Mouse (Mus musculus) heart, embryonic 11.5 days (tissue): ENCODE measurements at regions not wholly inside any gene's neighbourhood (a gene's known extent, or its start where the extent isn't known, plus 50 kb on each side); places are given as distances from the start of the nearest gene placed in this dataset.

ENCODE experiments used
- ATAC-seq: fragments of 200-750 bp; cut with Nextera tagmentation; replicated peaks from 2 replicates; pipeline ENCODE4 v1.8.0; 2017; ENCODE audit warnings: moderate library complexity; ENCODE audit not compliant: insufficient number of reproducible peaks, low FRiP score, low TSS enrichment
- H3K27ac ChIP-seq: fragments of 300-500 bp; sonication (generic); 2 replicates; pipeline ENCODE4 v1.5.1; 2014; ENCODE audit warnings: mild to moderate bottlenecking, low read depth, low read length
- H3K27me3 ChIP-seq: fragments of 300-500 bp; sonication (generic); 2 replicates; pipeline ENCODE4 v1.6.1; 2014; ENCODE audit warnings: mild to moderate bottlenecking, low read length, mixed read lengths; ENCODE audit not compliant: control insufficient read depth, insufficient read depth
- H3K36me3 ChIP-seq: fragments of 300-500 bp; sonication (generic); 2 replicates; pipeline ENCODE4 v1.6.1; 2014; ENCODE audit warnings: mild to moderate bottlenecking, low read length, moderate library complexity, mixed read lengths; ENCODE audit not compliant: control insufficient read depth, insufficient read depth
- H3K4me1 ChIP-seq: fragments of 300-500 bp; sonication (generic); 2 replicates; pipeline ENCODE4 v1.6.1; 2014; ENCODE audit warnings: low read length; ENCODE audit not compliant: control insufficient read depth, insufficient read depth
- H3K4me2 ChIP-seq: fragments of 300-500 bp; sonication (generic); 2 replicates; pipeline ENCODE4 v1.6.1; 2014; ENCODE audit warnings: mild to moderate bottlenecking, moderate library complexity
- H3K4me3 ChIP-seq: fragments of 300-500 bp; sonication (generic); 2 replicates; pipeline ENCODE4 v1.5.1; 2014; ENCODE audit warnings: low read depth, low read length
- H3K9ac ChIP-seq: fragments of 300-500 bp; sonication (generic); 2 replicates; pipeline ENCODE4 v1.6.1; 2014; ENCODE audit warnings: mild to moderate bottlenecking, low read depth, low read length, moderate library complexity
- H3K9me3 ChIP-seq: fragments of 300-500 bp; sonication (generic); replicated peaks from 2 replicates; pipeline ENCODE4 v1.6.1; 2016; ENCODE audit warnings: low read length; ENCODE audit not compliant: control insufficient read depth
- WGBS: fragments of 180-500 bp; shearing (Covaris S2); extraction: QIAGEN DNeasy Blood & Tissue Kit; methylation state at CpG from one replicate; pipeline ENCODE4 v1.1.7; 2014; ENCODE audit not compliant: insufficient replicate concordance; 5-methylcytosine and 5-hydroxymethylcytosine counted together

- Histone ChIP-seq H3K36me3 (no peaks in the 10 kb centered on the region), H3K9ac (no peak overlapping the region), H3K4me3 (no peak overlapping the region), H3K4me2 (no peak overlapping the region), H3K27ac (no peak overlapping the region), H3K9me3 (no peaks in the 10 kb centered on the region), H3K27me3 (no peaks in the 10 kb centered on the region), H3K4me1 (no peaks in the 10 kb centered on the region)
- 87% methylated on average over 1 of the region's 1 CpGs for WGBS
- no peak for ATAC-seq
Measured at GRCm38 (mm10) chr9:26622840-26623448, 110.6 kb upstream of the B3gat1 start.

- Histone ChIP-seq H3K36me3 (no peaks in the 10 kb centered on the region), H3K9ac (no peak overlapping the region), H3K27ac (no peak overlapping the region), H3K9me3 (no peaks in the 10 kb centered on the region), H3K27me3 (no peaks in the 10 kb centered on the region), H3K4me1 (no peaks in the 10 kb centered on the region), H3K4me3 (no peak overlapping the region), H3K4me2 (no peak overlapping the region)
- no peak for ATAC-seq
- 56% methylated on average over 2 of the region's 2 CpGs for WGBS
Measured at GRCm38 (mm10) chr9:26625171-26625937, 108.2 kb upstream of the B3gat1 start.

GRCm38 (mm10) chr9:26632891-26633650, 100.5 kb upstream of the B3gat1 start:
- H3K36me3 ChIP-seq: no peaks in the 10 kb centered on the region
- WGBS: 85% methylated on average over 8 of the region's 8 CpGs
- H3K4me1 ChIP-seq: no peaks in the 10 kb centered on the region
- no peak for ATAC-seq
- H3K27me3 ChIP-seq: no peaks in the 10 kb centered on the region
- no peaks in the 10 kb centered on the region for H3K9me3 ChIP-seq
- no peak overlapping the region for H3K4me3 ChIP-seq
- H3K27ac ChIP-seq: no peak overlapping the region
- H3K9ac ChIP-seq: no peak overlapping the region
- H3K4me2 ChIP-seq: no peak overlapping the region

GRCm38 (mm10) chr9:26635211-26635610, 98.3 kb upstream of the B3gat1 start:
- Histone ChIP-seq H3K9me3 (no peaks in the 10 kb centered on the region), H3K4me2 (no peak overlapping the region), H3K36me3 (no peaks in the 10 kb centered on the region), H3K4me3 (no peak overlapping the region), H3K9ac (no peak overlapping the region), H3K27me3 (no peaks in the 10 kb centered on the region), H3K27ac (no peak overlapping the region), H3K4me1 (no peaks in the 10 kb centered on the region)
- no peak for ATAC-seq

- ATAC-seq: no peak
- WGBS: 64% methylated on average over 2 of the region's 2 CpGs
- H3K4me1 ChIP-seq: no peaks in the 10 kb centered on the region
- H3K36me3 ChIP-seq: no peaks in the 10 kb centered on the region
- H3K9ac ChIP-seq: no peak overlapping the region
- H3K4me3 ChIP-seq: no peak overlapping the region
- no peak overlapping the region for H3K4me2 ChIP-seq
- no peak overlapping the region for H3K27ac ChIP-seq
- H3K27me3 ChIP-seq: no peaks in the 10 kb centered on the region
- no peaks in the 10 kb centered on the region for H3K9me3 ChIP-seq
Measured at GRCm38 (mm10) chr9:26638586-26638985, 94.9 kb upstream of the B3gat1 start.

GRCm38 (mm10) chr9:26642302-26642701, 91.2 kb upstream of the B3gat1 start:
- H3K4me2 ChIP-seq: no peak overlapping the region
- no peak overlapping the region for H3K27ac ChIP-seq
- H3K4me3 ChIP-seq: no peak overlapping the region
- H3K4me1 ChIP-seq: no peaks in the 10 kb centered on the region
- H3K27me3 ChIP-seq: no peaks in the 10 kb centered on the region
- ATAC-seq: no peak
- H3K36me3 ChIP-seq: no peaks in the 10 kb centered on the region
- 54% methylated on average over 2 of the region's 2 CpGs for WGBS
- H3K9me3 ChIP-seq: no peaks in the 10 kb centered on the region
- H3K9ac ChIP-seq: no peak overlapping the region

GRCm38 (mm10) chr9:26642831-26643230, 90.7 kb upstream of the B3gat1 start:
- no peak for ATAC-seq
- Histone ChIP-seq H3K4me1 (no peaks in the 10 kb centered on the region), H3K9ac (no peak overlapping the region), H3K36me3 (no peaks in the 10 kb centered on the region), H3K27me3 (no peaks in the 10 kb centered on the region), H3K27ac (no peak overlapping the region), H3K4me3 (no peak overlapping the region), H3K9me3 (no peaks in the 10 kb centered on the region), H3K4me2 (no peak overlapping the region)
- WGBS: 74% methylated on average over 4 of the region's 4 CpGs

GRCm38 (mm10) chr9:26649506-26649905, 84.0 kb upstream of the B3gat1 start:
- H3K4me1 ChIP-seq: no peaks in the 10 kb centered on the region
- H3K9me3 ChIP-seq: no peaks in the 10 kb centered on the region
- H3K27ac ChIP-seq: no peak overlapping the region
- WGBS: 69% methylated on average over 7 of the region's 7 CpGs
- no peak overlapping the region for H3K4me2 ChIP-seq
- no peak for ATAC-seq
- H3K27me3 ChIP-seq: no peaks in the 10 kb centered on the region
- no peak overlapping the region for H3K4me3 ChIP-seq
- H3K9ac ChIP-seq: no peak overlapping the region
- no peaks in the 10 kb centered on the region for H3K36me3 ChIP-seq
